Mouse (Mus musculus): ENCODE measurements at regions not wholly inside any gene's neighbourhood (a gene's known extent, or its start where the extent isn't known, plus 50 kb on each side); places are given as distances from the start of the nearest gene placed in this dataset.

GRCm38 (mm10) chr9:61022371-61023026, 228.2 kb downstream of the Uaca start:
- H3K27me3 ChIP-seq (replicated peaks; ENCODE audit: control insufficient read depth, insufficient read depth, low read length) = no peaks in the 10 kb centered on the region; the same call in 1 of the 2 replicates
- H3K9me3 ChIP-seq (ENCODE audit: control insufficient read depth, low read length) = no peaks in the 10 kb centered on the region
- no peak overlapping the region for H3K9ac ChIP-seq (ENCODE audit: low read depth, low read length)
- no peaks in the 10 kb centered on the region for H3K36me3 ChIP-seq (ENCODE audit: control insufficient read depth, insufficient read depth, low read length)
- no peak overlapping the region for H3K27ac ChIP-seq (ENCODE audit: low read depth, low read length)
- no peak for ATAC-seq (replicated peaks; ENCODE audit: low FRiP score)
- 57% methylated on average over 6 of the region's 6 CpGs for WGBS
- no peaks in the 10 kb centered on the region for H3K4me1 ChIP-seq (replicated peaks; ENCODE audit: control insufficient read depth, insufficient read depth, low read length)
- no peak for DNase-seq (ENCODE audit: low spot score)
- H3K4me2 ChIP-seq = no peak overlapping the region
- H3K4me3 ChIP-seq (ENCODE audit: low read depth, low read length) = no peak overlapping the region

- H3K4me2 ChIP-seq = no peak overlapping the region
- no peaks in the 10 kb centered on the region for H3K36me3 ChIP-seq (ENCODE audit: control insufficient read depth, insufficient read depth, low read length)
- no peaks in the 10 kb centered on the region for H3K9me3 ChIP-seq (ENCODE audit: control insufficient read depth, low read length)
- ATAC-seq (replicated peaks; ENCODE audit: low FRiP score) (no peak), DNase-seq (ENCODE audit: low spot score) (no peak)
- H3K4me3 ChIP-seq (ENCODE audit: low read depth, low read length) = no peak overlapping the region
- no peak overlapping the region for H3K27ac ChIP-seq (ENCODE audit: low read depth, low read length)
- WGBS = 58% methylated on average over 6 of the region's 6 CpGs
- H3K4me1 ChIP-seq (replicated peaks; ENCODE audit: control insufficient read depth, insufficient read depth, low read length) = no peaks in the 10 kb centered on the region
- H3K27me3 ChIP-seq (replicated peaks; ENCODE audit: control insufficient read depth, insufficient read depth, low read length) = no peaks in the 10 kb centered on the region
- no peak overlapping the region for H3K9ac ChIP-seq (ENCODE audit: low read depth, low read length)
Measured at GRCm38 (mm10) chr9:61025341-61025740, 231.0 kb downstream of the Uaca start.

GRCm38 (mm10) chr9:61028775-61029401, 234.5 kb downstream of the Uaca start:
- H3K27ac ChIP-seq (ENCODE audit: low read depth, low read length) = no peak overlapping the region
- H3K4me3 ChIP-seq (ENCODE audit: low read depth, low read length) = no peak overlapping the region
- no peak overlapping the region for H3K9ac ChIP-seq (ENCODE audit: low read depth, low read length)
- H3K4me2 ChIP-seq = no peak overlapping the region
- no peaks in the 10 kb centered on the region for H3K9me3 ChIP-seq (ENCODE audit: control insufficient read depth, low read length)
- H3K27me3 ChIP-seq (replicated peaks; ENCODE audit: control insufficient read depth, insufficient read depth, low read length) = no peaks in the 10 kb centered on the region
- no peak for DNase-seq (ENCODE audit: low spot score)
- no peaks in the 10 kb centered on the region for H3K36me3 ChIP-seq (ENCODE audit: control insufficient read depth, insufficient read depth, low read length)
- WGBS = 69% methylated on average over 12 of the region's 12 CpGs
- no peak for ATAC-seq (replicated peaks; ENCODE audit: low FRiP score)
- H3K4me1 ChIP-seq (replicated peaks; ENCODE audit: control insufficient read depth, insufficient read depth, low read length) = no peaks in the 10 kb centered on the region

GRCm38 (mm10) chr9:61031699-61032447, 237.5 kb downstream of the Uaca start:
- H3K27ac ChIP-seq (ENCODE audit: low read depth, low read length) = no peak overlapping the region
- no peak overlapping the region for H3K9ac ChIP-seq (ENCODE audit: low read depth, low read length)
- H3K36me3 ChIP-seq (ENCODE audit: control insufficient read depth, insufficient read depth, low read length) = no peaks in the 10 kb centered on the region
- ATAC-seq (replicated peaks; ENCODE audit: low FRiP score) (no peak), DNase-seq (ENCODE audit: low spot score) (no peak)
- H3K4me1 ChIP-seq (replicated peaks; ENCODE audit: control insufficient read depth, insufficient read depth, low read length) = no peaks in the 10 kb centered on the region
- peak overlapping the region; percentile 50 for H3K4me2 ChIP-seq
- H3K9me3 ChIP-seq (ENCODE audit: control insufficient read depth, low read length) = no peaks in the 10 kb centered on the region
- H3K4me3 ChIP-seq (ENCODE audit: low read depth, low read length) = peak overlapping the region; percentile 12; the same call in 1 of the 2 replicates
- no peaks in the 10 kb centered on the region for H3K27me3 ChIP-seq (replicated peaks; ENCODE audit: control insufficient read depth, insufficient read depth, low read length)
- 56% methylated on average over 26 of the region's 26 CpGs for WGBS

- Histone ChIP-seq H3K27me3 (replicated peaks; ENCODE audit: control insufficient read depth, insufficient read depth, low read length) (no peaks in the 10 kb centered on the region), H3K4me1 (replicated peaks; ENCODE audit: control insufficient read depth, insufficient read depth, low read length) (no peaks in the 10 kb centered on the region), H3K4me3 (ENCODE audit: low read depth, low read length) (no peak overlapping the region; the same call in 1 of the 2 replicates), H3K9ac (ENCODE audit: low read depth, low read length) (no peak overlapping the region), H3K4me2 (peak overlapping the region; percentile 50), H3K27ac (ENCODE audit: low read depth, low read length) (no peak overlapping the region), H3K9me3 (ENCODE audit: control insufficient read depth, low read length) (no peaks in the 10 kb centered on the region), H3K36me3 (ENCODE audit: control insufficient read depth, insufficient read depth, low read length) (no peaks in the 10 kb centered on the region)
- ATAC-seq (replicated peaks; ENCODE audit: low FRiP score) = no peak
- WGBS = 76% methylated on average over 23 of the region's 23 CpGs
- DNase-seq (ENCODE audit: low spot score) = no peak
Measured at GRCm38 (mm10) chr9:61032448-61033433, 238.4 kb downstream of the Uaca start.

- Histone ChIP-seq H3K36me3 (ENCODE audit: control insufficient read depth, insufficient read depth, low read length) (no peaks in the 10 kb centered on the region), H3K27me3 (replicated peaks; ENCODE audit: control insufficient read depth, insufficient read depth, low read length) (no peaks in the 10 kb centered on the region; the same call in 1 of the 2 replicates), H3K27ac (ENCODE audit: low read depth, low read length) (no peak overlapping the region), H3K9ac (ENCODE audit: low read depth, low read length) (no peak overlapping the region), H3K4me2 (no peak overlapping the region), H3K4me1 (replicated peaks; ENCODE audit: control insufficient read depth, insufficient read depth, low read length) (no peaks in the 10 kb centered on the region), H3K9me3 (ENCODE audit: control insufficient read depth, low read length) (no peaks in the 10 kb centered on the region), H3K4me3 (ENCODE audit: low read depth, low read length) (no peak overlapping the region)
- 67% methylated on average over 9 of the region's 9 CpGs for WGBS
- no peak for DNase-seq (ENCODE audit: low spot score)
- ATAC-seq (replicated peaks; ENCODE audit: low FRiP score) = no peak
Measured at GRCm38 (mm10) chr9:61033593-61033992, 239.3 kb downstream of the Uaca start.

GRCm38 (mm10) chr9:61042063-61042462, 247.7 kb downstream of the Uaca start:
- no peak for ATAC-seq (replicated peaks; ENCODE audit: low FRiP score)
- Histone ChIP-seq H3K4me3 (ENCODE audit: low read depth, low read length) (no peak overlapping the region), H3K4me1 (replicated peaks; ENCODE audit: control insufficient read depth, insufficient read depth, low read length) (no peaks in the 10 kb centered on the region), H3K9ac (ENCODE audit: low read depth, low read length) (no peak overlapping the region), H3K4me2 (no peak overlapping the region), H3K27ac (ENCODE audit: low read depth, low read length) (no peak overlapping the region), H3K27me3 (replicated peaks; ENCODE audit: control insufficient read depth, insufficient read depth, low read length) (no peaks in the 10 kb centered on the region; the same call in none of the 2 replicates), H3K9me3 (ENCODE audit: control insufficient read depth, low read length) (no peaks in the 10 kb centered on the region), H3K36me3 (ENCODE audit: control insufficient read depth, insufficient read depth, low read length) (no peaks in the 10 kb centered on the region)
- whole genome bisulfite sequencing = 23% methylated on average over 2 of the region's 2 CpGs
- no peak for DNase-seq (ENCODE audit: low spot score)

- Histone ChIP-seq H3K4me2 (no peak overlapping the region), H3K4me3 (ENCODE audit: low read depth, low read length) (no peak overlapping the region), H3K27ac (ENCODE audit: low read depth, low read length) (no peak overlapping the region), H3K36me3 (ENCODE audit: control insufficient read depth, insufficient read depth, low read length) (no peaks in the 10 kb centered on the region), H3K9me3 (ENCODE audit: control insufficient read depth, low read length) (no peaks in the 10 kb centered on the region), H3K9ac (ENCODE audit: low read depth, low read length) (no peak overlapping the region), H3K4me1 (replicated peaks; ENCODE audit: control insufficient read depth, insufficient read depth, low read length) (no peaks in the 10 kb centered on the region), H3K27me3 (replicated peaks; ENCODE audit: control insufficient read depth, insufficient read depth, low read length) (peaks cover 3% of the 10 kb centered on the region; the same call in 1 of the 2 replicates)
- ATAC-seq (replicated peaks; ENCODE audit: low FRiP score) = no peak
- 80% methylated on average over 14 of the region's 14 CpGs for WGBS
- DNase-seq (ENCODE audit: low spot score) = no peak
Measured at GRCm38 (mm10) chr9:61044983-61045382, 250.6 kb downstream of the Uaca start.
